Mouse (Mus musculus) stomach, embryonic 14.5 days (tissue): ENCODE measurements around the gene Nfatc3. TPM values are rescaled to one million over a fixed set of nuclear protein-coding genes. Genes with fewer than 3 reads are reported as not detected.

Experiments used
- ATAC-seq: fragments of 200-750 bp; cut with Nextera tagmentation; 2 replicates; pipeline ENCODE4 v1.8.0; 2017; ENCODE audit warnings: low read depth, moderate TSS enrichment; ENCODE audit not compliant: insufficient number of reproducible peaks, insufficient read depth, low FRiP score
- H3K27ac ChIP-seq: fragments of 300-500 bp; sonication (generic); 2 replicates; pipeline ENCODE4 v1.5.1; 2014; ENCODE audit warnings: mild to moderate bottlenecking, low read length, moderate library complexity, mixed read lengths
- H3K27me3 ChIP-seq: fragments of 300-500 bp; sonication (generic); 2 replicates; pipeline ENCODE4 v1.6.1; 2014; ENCODE audit warnings: low read length, control low read depth, mixed read lengths; ENCODE audit not compliant: control insufficient read depth, insufficient read depth
- H3K36me3 ChIP-seq: fragments of 300-500 bp; sonication (generic); 2 replicates; pipeline ENCODE4 v1.6.1; 2014; ENCODE audit warnings: mild to moderate bottlenecking, control low read depth, low read length, moderate library complexity, mixed read lengths; ENCODE audit not compliant: control insufficient read depth, insufficient read depth
- H3K4me1 ChIP-seq: fragments of 300-500 bp; sonication (generic); 2 replicates; pipeline ENCODE4 v1.6.1; 2014; ENCODE audit warnings: low read length, control low read depth, mixed read lengths; ENCODE audit not compliant: control insufficient read depth, insufficient read depth
- H3K4me2 ChIP-seq: fragments of 300-500 bp; sonication (generic); replicated peaks from 2 replicates; pipeline ENCODE4 v1.6.1; 2014; ENCODE audit warnings: low read depth, low read length, control low read depth
- H3K4me3 ChIP-seq: fragments of 300-500 bp; sonication (generic); 2 replicates; pipeline ENCODE4 v1.5.1; 2014; ENCODE audit warnings: low read depth, low read length, control low read depth
- H3K9ac ChIP-seq: fragments of 300-500 bp; sonication (generic); replicated peaks from 2 replicates; pipeline ENCODE4 v1.6.1; 2014; ENCODE audit warnings: low read depth, mild to moderate bottlenecking, control low read depth, low read length, moderate library complexity, mixed read lengths
- H3K9me3 ChIP-seq: fragments of 300-500 bp; sonication (generic); 2 replicates; pipeline ENCODE4 v1.6.1; 2016; ENCODE audit warnings: low read depth, low read length, control low read depth; ENCODE audit not compliant: control insufficient read depth
- WGBS: fragments of 180-500 bp; shearing (Covaris S2); extraction: QIAGEN DNeasy Blood & Tissue Kit; methylation state at CpG from one replicate; pipeline ENCODE4 v1.1.7; 2014; 5-methylcytosine and 5-hydroxymethylcytosine counted together
- polyA plus RNA-seq: library from polyadenylated mRNA; unstranded; fragments of >200 nt; fragmentation: Nextera tagmentation; extraction: Ambion mirVana; gene quantifications from 2 replicates; pipeline ENCODE4 v1.2.1, GENCODE M21; 2014

Nfatc3 gene
- polyA plus RNA-seq, 1 experiment from 2014 or later = 10.5 TPM

DNA sequence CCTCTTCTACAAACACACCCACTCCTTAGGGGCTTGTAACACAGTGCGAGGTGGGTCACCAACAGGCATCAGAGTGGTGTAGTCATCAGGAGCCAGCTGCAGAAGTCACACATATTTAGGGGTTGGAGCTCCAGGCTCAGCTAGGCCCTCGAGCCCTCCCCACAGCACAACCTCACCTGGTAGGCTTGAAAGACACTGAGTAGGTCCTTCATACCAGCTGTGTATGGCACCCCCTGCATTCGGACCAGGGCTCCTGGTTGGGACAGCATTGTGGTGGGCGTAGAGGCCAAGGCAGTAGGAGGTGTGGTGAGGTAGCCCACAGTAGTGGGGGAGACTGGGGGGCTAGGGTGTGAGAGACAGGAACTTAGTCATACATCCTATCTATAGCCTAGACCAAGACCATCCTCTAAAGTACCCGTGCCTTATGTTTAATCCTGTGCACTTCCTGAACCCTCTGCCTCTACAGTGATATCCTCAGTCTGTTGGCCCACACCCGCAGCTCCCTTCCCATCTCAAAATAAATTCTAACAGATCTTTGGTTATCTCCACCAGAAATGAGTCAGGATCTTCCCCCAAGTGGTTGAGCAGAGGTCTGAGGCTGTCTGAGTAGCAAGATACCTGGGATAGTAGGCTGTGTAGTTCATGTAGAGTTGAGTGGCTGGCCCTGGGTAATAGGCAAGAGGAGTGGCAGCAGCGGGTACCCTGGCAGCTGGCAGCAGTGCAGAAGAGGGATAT is 73.0 kb downstream of the Nfatc3 start:
- H3K27me3 ChIP-seq = peaks cover 9% of the 10 kb centered on the region
- H3K4me1 ChIP-seq = peaks cover 4% of the 10 kb centered on the region; the same call in 1 of the 2 replicates
- WGBS = 94% methylated on average over 7 of the region's 7 CpGs
- H3K4me2 ChIP-seq = no peak overlapping the region
- no peaks in the 10 kb centered on the region for H3K9me3 ChIP-seq
- H3K36me3 ChIP-seq = peaks cover 53% of the 10 kb centered on the region
- H3K9ac ChIP-seq = no peak overlapping the region
- H3K4me3 ChIP-seq = no peak overlapping the region
- no peak for ATAC-seq
- no peak overlapping the region for H3K27ac ChIP-seq

DNA sequence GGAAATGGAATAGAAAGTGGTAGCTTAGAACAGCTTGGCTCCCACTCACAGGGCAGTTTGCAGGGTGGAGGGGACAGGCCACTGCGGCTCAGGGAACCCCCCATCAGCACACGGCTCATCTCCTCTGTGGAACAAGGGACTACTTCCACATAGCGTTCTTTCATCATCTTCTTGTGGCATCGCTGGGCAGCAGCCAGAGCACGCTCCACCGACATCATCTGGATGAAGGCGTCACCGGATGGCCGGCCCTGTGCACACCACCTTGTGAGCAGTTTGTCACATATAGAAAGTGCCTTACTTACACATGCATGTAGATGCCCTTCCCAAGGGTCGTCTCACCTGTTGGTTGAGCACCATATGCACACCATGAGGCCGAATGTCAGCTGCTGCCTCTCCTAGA is 73.7 kb downstream of the Nfatc3 start:
- H3K9me3 ChIP-seq = no peaks in the 10 kb centered on the region
- H3K4me2 ChIP-seq = no peak overlapping the region
- peaks cover 10% of the 10 kb centered on the region; the same call in 1 of the 2 replicates for H3K4me1 ChIP-seq
- H3K9ac ChIP-seq = no peak overlapping the region
- peaks cover 15% of the 10 kb centered on the region for H3K27me3 ChIP-seq
- H3K4me3 ChIP-seq = no peak overlapping the region
- ATAC-seq = no peak
- H3K27ac ChIP-seq = no peak overlapping the region
- WGBS = 89% methylated on average over 11 of the region's 11 CpGs
- H3K36me3 ChIP-seq = peaks cover 53% of the 10 kb centered on the region

DNA sequence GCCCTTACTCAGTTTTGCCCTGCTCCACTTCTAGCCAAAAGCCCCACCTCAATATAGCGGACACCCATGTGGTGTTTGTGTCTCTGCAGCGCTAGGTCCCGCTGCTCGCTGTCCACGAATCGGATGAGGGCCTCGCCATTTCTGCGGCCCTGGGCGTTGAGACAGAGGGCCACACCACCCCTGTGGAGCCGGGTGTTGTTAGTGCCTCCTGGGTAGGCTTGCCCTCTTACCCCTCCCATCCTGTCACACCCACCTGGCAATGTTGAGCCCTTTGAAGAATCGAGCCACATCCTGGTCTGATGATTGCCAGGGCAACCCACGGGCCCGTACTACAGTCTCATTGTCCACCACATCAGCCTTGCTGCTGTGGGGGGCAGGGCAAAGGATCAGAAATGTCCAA is 74.9 kb downstream of the Nfatc3 start:
- 61% methylated on average over 13 of the region's 13 CpGs for WGBS
- Histone ChIP-seq H3K27me3 (peaks cover 15% of the 10 kb centered on the region), H3K36me3 (peaks cover 42% of the 10 kb centered on the region)

DNA sequence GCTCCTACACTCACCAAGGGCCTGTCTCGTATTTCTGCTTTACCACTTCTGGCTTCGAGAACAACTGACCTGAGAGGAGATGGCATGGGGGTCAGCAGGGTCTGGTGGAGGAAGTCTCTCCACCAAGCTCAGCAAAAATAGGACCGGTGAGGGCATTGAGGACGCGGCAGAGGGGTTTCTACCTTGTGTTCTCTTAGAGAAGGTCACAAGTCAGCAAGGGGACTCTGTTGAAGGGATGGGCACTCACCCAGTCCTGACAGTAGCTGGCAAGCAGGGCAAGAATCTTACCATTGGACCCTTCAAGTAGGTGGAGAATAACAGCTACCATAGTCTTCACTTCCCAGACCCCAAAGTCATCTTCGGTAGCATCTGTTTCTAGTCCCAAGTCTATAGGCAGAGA is 75.3 kb downstream of the Nfatc3 start:
- H3K36me3 ChIP-seq = peaks cover 38% of the 10 kb centered on the region
- H3K27ac ChIP-seq = peak overlapping the region; percentile 17; the same call in 1 of the 2 replicates
- H3K4me2 ChIP-seq = peak overlapping the region; percentile 26
- ATAC-seq = no peak
- WGBS = 72% methylated on average over 6 of the region's 6 CpGs
- peaks cover 10% of the 10 kb centered on the region; the same call in 1 of the 2 replicates for H3K4me1 ChIP-seq
- H3K27me3 ChIP-seq = peaks cover 15% of the 10 kb centered on the region
- H3K4me3 ChIP-seq = no peak overlapping the region
- no peaks in the 10 kb centered on the region for H3K9me3 ChIP-seq
- H3K9ac ChIP-seq = no peak overlapping the region

More for the DNA sequence above, 74.9 kb downstream of the Nfatc3 start:
- no peak overlapping the region for H3K9ac ChIP-seq
- ATAC-seq = no peak
- no peak overlapping the region for H3K4me3 ChIP-seq
- H3K4me2 ChIP-seq = peak overlapping the region; percentile 26; the same call in 1 of the 2 replicates
- peaks cover 10% of the 10 kb centered on the region; the same call in 1 of the 2 replicates for H3K4me1 ChIP-seq
- H3K27ac ChIP-seq = no peak overlapping the region
- no peaks in the 10 kb centered on the region for H3K9me3 ChIP-seq

DNA sequence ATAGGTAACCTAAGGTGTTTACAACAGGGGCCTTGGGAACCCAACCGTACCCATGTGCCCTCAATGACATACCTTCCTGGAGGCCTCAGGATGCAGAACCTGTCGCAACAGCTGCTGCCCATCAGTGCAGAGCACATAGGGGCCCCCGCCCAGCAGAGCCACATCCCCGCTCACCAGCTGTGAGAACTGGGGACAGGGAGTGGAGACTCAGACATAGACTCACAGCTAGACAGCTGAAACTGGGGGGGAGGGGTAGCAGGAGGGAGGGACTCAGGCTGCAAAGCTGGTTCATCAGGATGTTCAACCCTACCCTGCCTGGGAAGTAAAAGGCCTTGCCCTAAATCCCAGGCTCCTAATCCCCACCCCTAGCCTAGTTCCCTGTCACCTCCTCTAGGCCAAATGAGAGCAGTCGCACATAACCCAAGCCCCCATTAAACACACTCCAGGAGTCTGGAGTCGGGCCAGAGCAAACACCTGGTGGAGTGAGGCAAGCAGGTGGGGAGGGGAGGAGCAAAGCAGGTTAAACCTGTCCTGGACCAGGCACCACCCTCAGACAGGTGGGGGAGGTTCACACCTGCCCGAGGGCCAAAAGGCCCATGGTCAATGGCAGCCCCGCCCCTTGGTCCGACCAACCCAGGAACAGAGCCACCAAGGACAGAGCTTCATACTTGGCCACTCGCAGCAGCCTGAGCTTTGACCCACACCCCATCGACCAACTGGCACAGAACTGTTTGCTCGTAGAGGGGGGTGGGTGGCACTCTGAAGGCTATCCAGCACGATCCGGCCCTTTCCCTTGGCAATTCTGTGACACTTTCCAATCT is 76.3 kb downstream of the Nfatc3 start:
- Histone ChIP-seq H3K9ac (peak overlapping the region; percentile 47; the same call in 1 of the 2 replicates), H3K4me1 (peaks cover 10% of the 10 kb centered on the region; the same call in 1 of the 2 replicates), H3K27me3 (peaks cover 15% of the 10 kb centered on the region), H3K36me3 (peaks cover 30% of the 10 kb centered on the region), H3K27ac (peak overlapping the region; percentile 94), H3K9me3 (no peaks in the 10 kb centered on the region), H3K4me3 (peak overlapping the region; percentile 39), H3K4me2 (peak overlapping the region; percentile 75)
- 16% methylated on average over 14 of the region's 14 CpGs for WGBS
- ATAC-seq = peak; percentile 84

DNA sequence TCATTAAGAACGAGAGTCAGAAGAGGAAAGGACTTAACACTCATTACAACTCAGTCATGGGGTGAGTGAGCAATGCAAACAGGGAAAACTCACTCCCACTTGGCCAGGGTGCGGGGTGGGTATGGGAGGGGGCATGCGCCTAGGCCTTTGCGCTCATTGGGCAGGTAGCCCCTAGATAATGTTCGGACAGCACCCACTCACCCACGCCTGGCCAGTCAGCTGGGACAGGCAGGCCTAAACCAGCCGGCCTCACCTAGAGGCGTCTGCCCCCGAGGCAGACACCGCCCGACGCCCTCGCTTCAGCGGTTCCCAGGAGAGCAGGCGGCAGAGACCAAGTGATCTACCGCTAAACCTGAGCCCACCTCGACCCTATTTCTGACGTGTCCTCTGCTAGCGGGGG is 77.0 kb downstream of the Nfatc3 start:
- H3K27me3 ChIP-seq = peaks cover 15% of the 10 kb centered on the region
- peak overlapping the region; percentile 47 for H3K9ac ChIP-seq
- ATAC-seq = no peak
- H3K36me3 ChIP-seq = peaks cover 23% of the 10 kb centered on the region
- H3K4me1 ChIP-seq = peaks cover 10% of the 10 kb centered on the region; the same call in 1 of the 2 replicates
- peak overlapping the region; percentile 75 for H3K4me2 ChIP-seq
- peak overlapping the region; percentile 39 for H3K4me3 ChIP-seq
- H3K9me3 ChIP-seq = no peaks in the 10 kb centered on the region
- 10% methylated on average over 19 of the region's 19 CpGs for WGBS
- peak overlapping the region; percentile 94 for H3K27ac ChIP-seq

DNA sequence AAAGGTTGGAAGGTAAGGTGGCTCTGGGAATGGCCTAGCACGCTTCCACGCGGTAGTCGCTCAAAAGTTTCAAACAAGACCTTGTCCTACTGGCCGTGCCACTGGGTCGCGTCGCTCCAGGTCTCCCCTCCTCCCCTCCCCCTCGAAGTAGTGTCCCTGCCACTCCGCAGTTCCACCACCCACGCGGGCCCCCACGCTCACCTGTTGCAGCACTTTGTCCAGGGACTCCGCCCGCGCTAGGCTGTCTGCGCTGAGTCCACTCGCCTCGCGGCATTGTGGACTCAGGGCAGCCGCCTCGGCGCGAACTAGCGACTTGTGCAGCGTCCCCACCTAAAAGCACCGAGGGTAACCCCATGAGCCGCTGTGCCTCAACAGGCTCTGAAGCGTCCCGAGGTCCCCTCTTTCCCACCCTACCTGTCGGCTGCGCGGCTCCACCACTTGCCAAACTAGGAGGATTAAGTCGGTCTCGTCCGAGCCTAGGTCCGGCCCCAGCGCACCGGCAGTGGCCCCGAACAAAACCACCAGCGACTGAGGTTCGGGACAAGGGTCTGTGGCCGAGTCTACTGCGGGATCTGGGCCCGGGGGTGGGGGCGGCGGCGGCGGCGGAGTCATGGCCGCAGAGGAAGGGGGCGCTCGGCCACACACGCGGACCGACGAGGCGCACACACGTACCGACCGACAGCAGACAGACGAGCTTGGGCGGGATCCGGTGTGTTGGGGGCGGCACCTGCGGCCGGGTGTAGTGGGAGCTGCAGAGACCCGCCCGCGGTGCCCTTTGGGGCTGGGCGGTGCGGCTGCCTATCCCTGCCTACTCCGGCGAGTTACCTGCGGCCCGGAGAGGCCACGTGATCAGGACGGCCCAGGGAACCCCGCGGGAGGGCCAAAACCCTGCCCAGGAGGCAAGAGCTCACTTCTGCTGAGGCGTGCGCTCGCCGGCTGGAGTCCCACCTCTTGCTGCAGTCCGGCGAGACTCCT is 77.8 kb downstream of the Nfatc3 start, which contains the start of gene Esrp2:
TSS of gene Esrp2 (minus strand) at position 819 of the 975 bp plus-strand sequence.
- peak within 1 kb of the TSS; percentile 39 for H3K4me3 ChIP-seq
- 1% methylated on average over 75 of the region's 86 CpGs for WGBS
- peaks cover 15% of the 10 kb centered on the region for H3K27me3 ChIP-seq
- H3K9me3 ChIP-seq = no peaks in the 10 kb centered on the region
- peak within 1 kb of the TSS; percentile 47 for H3K9ac ChIP-seq
- peaks cover 10% of the 10 kb centered on the region; the same call in 1 of the 2 replicates for H3K4me1 ChIP-seq
- peaks cover 15% of the 10 kb centered on the region for H3K36me3 ChIP-seq
- ATAC-seq = peak; percentile 73
- peak within 1 kb of the TSS; percentile 75 for H3K4me2 ChIP-seq
- H3K27ac ChIP-seq = peak within 1 kb of the TSS; percentile 94
